21 mouse cellular contexts compared by ENCODE assay signal in the genomic region with DNA sequence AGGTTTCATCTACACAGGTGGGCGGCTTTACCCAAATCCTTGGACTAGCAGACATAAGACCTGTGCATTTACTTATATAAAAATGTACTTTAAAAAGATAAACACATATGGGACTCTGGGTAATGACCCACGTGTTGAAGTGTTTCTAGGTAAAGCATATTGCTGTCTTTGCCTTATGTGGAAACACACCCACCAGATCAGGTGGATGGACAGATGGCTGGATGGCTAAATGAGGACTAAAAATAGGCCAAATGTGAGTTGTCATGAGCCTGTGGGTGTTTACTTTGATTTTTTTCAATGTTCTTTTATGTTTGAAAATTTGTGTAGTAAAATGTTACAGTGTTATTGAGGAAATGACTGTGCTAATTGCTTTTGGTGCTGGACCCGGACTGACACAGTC.
A peak's percentile ranks its signal among the peaks of the same experiment; 100 is the strongest.
DNase-seq lines count a peak whose midpoint lies in the region; ATAC-seq lines count a peak whose summit lies in the region.
"Had no signal": no experiment of that assay in that cellular context is flagged by ENCODE, and none has a peak within 500 bp of the region (broad histone marks: within the 10 kb centered on the region; RNA-seq: fewer than 3 reads in every experiment).

No protein-coding gene starts in this region.

- no peaks in the 10 kb centered on the region for H3K4me1 ChIP-seq in heart, embryonic 11.5 days (ENCODE audit: control insufficient read depth, insufficient read depth, low read length)
- H3K4me1 ChIP-seq: embryonic facial prominence, embryonic 12.5 days; forebrain, embryonic 13.5 days; stomach, embryonic 15.5 days had no signal

- no peak overlapping the region for H3K4me3 ChIP-seq in heart, embryonic 11.5 days (ENCODE audit: low read depth, low read length)
- H3K4me3 ChIP-seq: embryonic facial prominence, embryonic 12.5 days; erythroblast, embryonic 14.5 days; forebrain, embryonic 13.5 days; heart, embryonic 15.5 days; midbrain, embryonic 10.5 days; stomach, embryonic 15.5 days had no signal

- no peaks in the 10 kb centered on the region for H3K36me3 ChIP-seq in heart, embryonic 11.5 days (ENCODE audit: control insufficient read depth, insufficient read depth, low read length)
- H3K36me3 ChIP-seq: embryonic facial prominence, embryonic 12.5 days; heart, embryonic 15.5 days; midbrain, embryonic 10.5 days; stomach, embryonic 15.5 days had no signal

- no peaks in the 10 kb centered on the region for H3K9me3 ChIP-seq in heart, embryonic 11.5 days (replicated peaks; ENCODE audit: control insufficient read depth, low read length)
- H3K9me3 ChIP-seq: embryonic facial prominence, embryonic 12.5 days; heart, embryonic 15.5 days; stomach, embryonic 15.5 days had no signal

- H3K9ac ChIP-seq in heart, embryonic 11.5 days (ENCODE audit: low read depth, low read length) = no peak overlapping the region
- H3K9ac ChIP-seq: embryonic facial prominence, embryonic 12.5 days; forebrain, embryonic 13.5 days; heart, embryonic 15.5 days; stomach, embryonic 15.5 days had no signal

- ATAC-seq in heart, embryonic 11.5 days (replicated peaks; ENCODE audit: insufficient number of reproducible peaks, low FRiP score, low TSS enrichment) = no peak
- ATAC-seq: forebrain, embryonic 13.5 days had no signal

- intact Hi-C loops in gastrocnemius, postnatal 14 days (cut with DNase I; ENCODE audit: low total_unique reads) = no loop called here

- no peaks in the 10 kb centered on the region for H3K27me3 ChIP-seq in heart, embryonic 11.5 days (ENCODE audit: control insufficient read depth, insufficient read depth, low read length)
- H3K27me3 ChIP-seq: embryonic facial prominence, embryonic 12.5 days; heart, embryonic 15.5 days; stomach, embryonic 15.5 days had no signal

- H3K27ac ChIP-seq in heart, embryonic 11.5 days (ENCODE audit: low read depth, low read length) = no peak overlapping the region
- H3K27ac ChIP-seq: embryonic facial prominence, embryonic 12.5 days; forebrain, embryonic 13.5 days; heart, embryonic 15.5 days; midbrain, embryonic 10.5 days; stomach, embryonic 15.5 days had no signal

- DNase-seq in right cerebral cortex, adult 2 months (ENCODE audit: low spot score in 2 of 2) = peak; percentile 79 to 84
- DNase-seq in right cerebral cortex, postnatal 4 days = no peak
- DNase-seq in layer of hippocampus, adult 18-20 months (ENCODE audit: low spot score in 2 of 2) = peak; percentile 18 to 69
- DNase-seq in left cerebral cortex, adult 9 months (ENCODE audit: low spot score in 2 of 2) = peak; percentile 50 to 92
- peak; percentile 86 for DNase-seq in telencephalon, adult 2 months (ENCODE audit: low read depth, low spot score)
- no peak for DNase-seq in lung, postnatal 4 days
- no peak for DNase-seq in gastrocnemius, postnatal 14 days
- DNase-seq: adrenal gland, postnatal 36 days; cerebellum, adult 8-10 months; heart, adult 18-20 months; kidney, adult 11 months; lung, adult 18-20 months; retina, postnatal 1 day; thymus, adult 2 months had no signal

- H3K4me2 ChIP-seq in heart, embryonic 11.5 days = no peak overlapping the region
- H3K4me2 ChIP-seq: embryonic facial prominence, embryonic 12.5 days; forebrain, embryonic 13.5 days; heart, embryonic 15.5 days; stomach, embryonic 15.5 days had no signal

- 72% methylated on average over 3 of the region's 3 CpGs for WGBS in heart, embryonic 11.5 days (ENCODE audit: insufficient replicate concordance)

Comparison
In these comparisons a context has a peak if more than half of its experiments do, and no peak if none do; other contexts are left out.
1. DNase-seq: peak in right cerebral cortex, adult 2 months (2 of 2), layer of hippocampus, adult 18-20 months (2 of 2), left cerebral cortex, adult 9 months (2 of 2) and telencephalon, adult 2 months (single experiment); none in right cerebral cortex, postnatal 4 days (single experiment), lung, postnatal 4 days (0 of 2) and gastrocnemius, postnatal 14 days (single experiment).